Comparison of ENCODE assay signal across 11 mouse cellular contexts in the genomic region with DNA sequence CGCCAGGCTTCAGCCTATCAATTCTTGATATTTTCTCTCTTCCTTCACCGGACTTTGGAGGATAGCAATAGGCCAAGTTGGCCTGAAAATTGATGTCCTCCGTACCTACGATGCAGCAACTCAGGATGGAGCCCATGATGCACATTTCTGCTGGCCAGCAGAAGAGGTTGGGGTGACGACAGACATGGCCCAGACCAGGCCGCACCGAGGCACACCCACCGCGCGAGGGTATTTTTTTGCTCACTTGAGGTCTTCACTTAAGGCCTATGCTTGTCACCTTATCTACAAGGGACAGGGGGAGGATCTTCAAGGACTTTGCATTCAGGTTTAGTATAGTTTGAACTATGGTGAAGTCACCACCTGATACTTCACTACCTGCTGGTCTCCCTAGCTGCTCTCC. TPM values are rescaled to one million over a fixed set of nuclear protein-coding genes. Genes with fewer than 3 reads are reported as not detected.
A peak's percentile ranks its signal among the peaks of the same experiment; 100 is the strongest.
DNase-seq lines count a peak whose midpoint lies in the region; ATAC-seq and TF ChIP-seq lines count a peak whose summit lies in the region.
"Had no signal": no experiment of that assay in that cellular context is flagged by ENCODE, and none has a peak within 500 bp of the region (broad histone marks: within the 10 kb centered on the region; RNA-seq: fewer than 3 reads in every experiment).

No protein-coding gene starts in this region.

- no peak overlapping the region for H3K4me3 ChIP-seq in cerebellum, adult 2 months (replicated peaks; ENCODE audit: insufficient read depth, low read depth, low read length)
- H3K4me3 ChIP-seq in layer of hippocampus, adult 2 months = no peak overlapping the region
- H3K4me3 ChIP-seq in intestine, embryonic 16.5 days (ENCODE audit: low read length) = no peak overlapping the region
- peak overlapping the region; percentile 77; the same call in 1 of the 2 replicates for H3K4me3 ChIP-seq in midbrain, embryonic 15.5 days

- peak overlapping the region; percentile 98; the same call in 1 of the 2 replicates for H3K27ac ChIP-seq in cerebellum, adult 2 months (ENCODE audit: insufficient read depth, low read length)
- H3K27ac ChIP-seq in layer of hippocampus, adult 2 months = peak overlapping the region; percentile 99; the same call in 1 of the 2 replicates
- H3K27ac ChIP-seq in intestine, embryonic 16.5 days (ENCODE audit: low read length) = 0 out of 2 replicates have a peak overlapping the region, but pooled peaks have one; percentile 49
- peak overlapping the region; percentile 93 for H3K27ac ChIP-seq in midbrain, embryonic 15.5 days

- 0 out of 2 replicates have a peak overlapping the region, but pooled peaks have one; percentile 95 for H3K9ac ChIP-seq in intestine, embryonic 16.5 days (ENCODE audit: low read depth, low read length)
- no peak overlapping the region for H3K9ac ChIP-seq in midbrain, embryonic 15.5 days

- DNase-seq in cerebellum, adult 2 months = no peak
- no peak for DNase-seq in cerebellum, postnatal 4 days (ENCODE audit: low spot score in 2 of 2)
- DNase-seq in layer of hippocampus, adult 2 months (ENCODE audit: low spot score in 2 of 2) = no peak
- no peak for DNase-seq in layer of hippocampus, postnatal 25 days (ENCODE audit: extremely low spot score in 1 of 2, low spot score in 1 of 2)
- DNase-seq in spleen, postnatal 4 days (ENCODE audit: low spot score in 2 of 2) = no peak
- no peak for DNase-seq in cerebellum, postnatal 25 days
- DNase-seq: heart, postnatal 4 days; left cerebral cortex, postnatal 4 days had no signal

- TF ChIP-seq CTCF in cerebellum, adult 2 months (IDR thresholded peaks at IDR 0.05; ENCODE audit: borderline replicate concordance, insufficient read depth, low read depth, low read length) = no peak
- TF ChIP-seq CTCF in layer of hippocampus, adult 2 months (conservative IDR thresholded peaks at IDR 0.05) = no peak

- no peak for ATAC-seq in intestine, embryonic 16.5 days
- no peak for ATAC-seq in midbrain, embryonic 15.5 days (replicated peaks)

- no peaks in the 10 kb centered on the region for H3K9me3 ChIP-seq in intestine, embryonic 16.5 days (ENCODE audit: control insufficient read depth, low read length)
- H3K9me3 ChIP-seq in midbrain, embryonic 15.5 days = no peaks in the 10 kb centered on the region

- TF ChIP-seq POLR2A in cerebellum, adult 2 months (IDR thresholded peaks at IDR 0.05; ENCODE audit: borderline replicate concordance, insufficient read depth, low read length) = no peak

- no peaks in the 10 kb centered on the region for H3K27me3 ChIP-seq in cerebellum, adult 2 months (ENCODE audit: control insufficient read depth, insufficient read depth, low read length)
- no peaks in the 10 kb centered on the region for H3K27me3 ChIP-seq in intestine, embryonic 16.5 days (replicated peaks; ENCODE audit: control insufficient read depth, insufficient read depth, low read length)
- no peaks in the 10 kb centered on the region for H3K27me3 ChIP-seq in midbrain, embryonic 15.5 days (replicated peaks)

- peak overlapping the region; percentile 87; the same call in 1 of the 2 replicates for H3K4me2 ChIP-seq in intestine, embryonic 16.5 days (ENCODE audit: low read depth, low read length)
- H3K4me2 ChIP-seq in midbrain, embryonic 15.5 days = peak overlapping the region; percentile 84; the same call in 1 of the 2 replicates

- H3K36me3 ChIP-seq in intestine, embryonic 16.5 days (ENCODE audit: control insufficient read depth, insufficient read depth, low read length) = no peaks in the 10 kb centered on the region
- no peaks in the 10 kb centered on the region for H3K36me3 ChIP-seq in midbrain, embryonic 15.5 days (replicated peaks)

- 94% methylated on average over 10 of the region's 10 CpGs for WGBS in cerebellum, adult 2 months
- 89% methylated on average over 10 of the region's 10 CpGs for WGBS in intestine, embryonic 16.5 days
- WGBS in midbrain, embryonic 15.5 days = 94% methylated on average over 10 of the region's 10 CpGs

- H3K4me1 ChIP-seq in cerebellum, adult 2 months (ENCODE audit: control insufficient read depth, insufficient read depth, low read length) = peaks cover 10% of the 10 kb centered on the region; the same call in 1 of the 2 replicates
- H3K4me1 ChIP-seq in intestine, embryonic 16.5 days (ENCODE audit: control insufficient read depth, insufficient read depth, low read length) = peaks cover 29% of the 10 kb centered on the region
- H3K4me1 ChIP-seq in midbrain, embryonic 15.5 days = peaks cover 51% of the 10 kb centered on the region

RNA-seq across cellular contexts. Expression of gene Mgrn1, which starts 1.1 kb away (rescaled TPM):
- 243 and 248 TPM in 2 replicates for polyA plus RNA-seq in cerebellum, adult 2 months (2012; rRNA removed)
- 100 to 1,000 TPM; 211 to 212 TPM for total RNA-seq in layer of hippocampus, adult 2 months (2021)
- 100 to 1,000 TPM; 219 to 221 TPM for total RNA-seq in layer of hippocampus, postnatal 25 days (2021)
- polyA plus RNA-seq in intestine, embryonic 16.5 days (2015; fragmentation: Nextera tagmentation; extraction: Ambion mirVana) = 82.7 and 84.6 TPM in 2 replicates
- 124 and 131 TPM in 2 replicates for polyA plus RNA-seq in midbrain, embryonic 15.5 days (2015; fragmentation: Nextera tagmentation; extraction: Ambion mirVana)

RNA-seq across cellular contexts. Expression of gene Ubald1, which starts 4.8 kb away (rescaled TPM):
- 57.9 and 63.5 TPM in 2 replicates for polyA plus RNA-seq in cerebellum, adult 2 months (2012; rRNA removed)
- total RNA-seq in layer of hippocampus, adult 2 months (2021) = 10 to 100 TPM; 95.8 to 96.4 TPM
- total RNA-seq in layer of hippocampus, postnatal 25 days (2021) = 100 to 1,000 TPM in 1 of 2 experiments, 10 to 100 TPM in 1; 93.5 to 103 TPM
- polyA plus RNA-seq in intestine, embryonic 16.5 days (2015; fragmentation: Nextera tagmentation; extraction: Ambion mirVana) = 33.7 and 35.5 TPM in 2 replicates
- polyA plus RNA-seq in midbrain, embryonic 15.5 days (2015; fragmentation: Nextera tagmentation; extraction: Ambion mirVana) = 58.2 and 58.7 TPM in 2 replicates

RNA-seq across cellular contexts. Expression of gene 4930562C15Rik, which starts 49.7 kb away (rescaled TPM):
- polyA plus RNA-seq in cerebellum, adult 2 months (2012; rRNA removed) = 0.08 TPM in 1 of 2 replicates, not detected in the other
- not detected for total RNA-seq in layer of hippocampus, adult 2 months (2021)
- total RNA-seq in layer of hippocampus, postnatal 25 days (2021) = not detected
- polyA plus RNA-seq in intestine, embryonic 16.5 days (2015; fragmentation: Nextera tagmentation; extraction: Ambion mirVana) = 0.09 and 0.22 TPM in 2 replicates
- 0.19 and 0.52 TPM in 2 replicates for polyA plus RNA-seq in midbrain, embryonic 15.5 days (2015; fragmentation: Nextera tagmentation; extraction: Ambion mirVana)
- total RNA-seq: heart, postnatal 4 days; left cerebral cortex, postnatal 4 days had no signal
- polyA plus RNA-seq: cortical plate, adult 2 months had no signal

RNA-seq across cellular contexts. Expression of gene Nudt16l1, which starts 53.6 kb away (rescaled TPM):
- 102 and 104 TPM in 2 replicates for polyA plus RNA-seq in cerebellum, adult 2 months (2012; rRNA removed)
- 10 to 100 TPM; 79.1 to 79.6 TPM for total RNA-seq in layer of hippocampus, adult 2 months (2021)
- 10 to 100 TPM; 68.8 to 78.4 TPM for total RNA-seq in layer of hippocampus, postnatal 25 days (2021)
- 144 TPM in 2 replicates for polyA plus RNA-seq in intestine, embryonic 16.5 days (2015; fragmentation: Nextera tagmentation; extraction: Ambion mirVana)
- 123 and 132 TPM in 2 replicates for polyA plus RNA-seq in midbrain, embryonic 15.5 days (2015; fragmentation: Nextera tagmentation; extraction: Ambion mirVana)

Comparison
In these comparisons a context has a peak if more than half of its experiments do, and no peak if none do; other contexts are left out.
1. H3K27ac ChIP-seq: peak in every context shown above with its lines; median percentile 99 in layer of hippocampus, adult 2 months; 98 in cerebellum, adult 2 months; 93 in midbrain, embryonic 15.5 days; 49 in intestine, embryonic 16.5 days.